Mouse (Mus musculus): ENCODE results near the gene Uqcr11.

DNA sequence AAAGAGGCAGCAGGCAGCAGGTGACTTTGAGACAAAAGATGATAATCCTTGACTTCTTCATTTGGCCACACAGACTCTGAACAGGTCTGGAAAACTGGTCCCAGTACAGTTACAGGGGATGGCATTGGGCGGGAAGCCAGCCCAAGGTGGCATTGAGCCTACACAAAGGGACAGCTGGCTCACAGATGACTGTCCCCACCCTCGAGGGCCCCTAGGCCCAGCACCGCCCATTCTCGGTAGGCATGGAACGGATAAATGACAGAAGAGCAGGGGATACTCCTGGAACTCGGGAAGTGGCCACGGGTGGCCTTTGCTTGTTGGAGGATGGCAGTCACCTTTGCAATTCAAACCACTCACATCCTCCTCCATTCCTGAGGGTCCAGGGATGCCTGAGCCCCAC lies 21.3 kb downstream of the Uqcr11 start:
- TF ChIP-seq CTCF (IDR thresholded peaks at IDR 0.05; ENCODE audit: borderline replicate concordance, insufficient read depth, low read length) (no peak), POLR2A (IDR thresholded peaks at IDR 0.05; ENCODE audit: low read depth, low read length) (no peak)

Measured in embryonic fibroblast, embryonic 13.5 days (primary cell).